Mouse (Mus musculus) spleen, postnatal 14 days (tissue): Measurements from ENCODE around the gene Dock6.
A peak's percentile ranks its signal among the peaks of the same experiment; 100 is the strongest.
"Not testable (repeated sequence)": the region's sequence is repeated elsewhere in the genome, so short reads cannot be mapped to it uniquely, and the experiment has no call there.

Experiments used
- DNase-seq, 2 experiments: peaks; one replicate each; pipeline ENCODE4 v3.0.0; 2021 to 2022; ENCODE audit warnings: low spot score in 2 of 2

Dock6 gene

GRCm38 (mm10) chr9:21808561-21808960, 43.9 kb downstream of the Dock6 start:
- DNase-seq, result no peak

- DNase-seq, result no peak
Observed at GRCm38 (mm10) chr9:21806976-21807375, 45.5 kb downstream of the Dock6 start.

GRCm38 (mm10) chr9:21806363-21806762, 46.1 kb downstream of the Dock6 start:
- DNase-seq, result no peak

- DNase-seq, result peak; percentile 44 to 71
Observed at GRCm38 (mm10) chr9:21803986-21804644, 48.3 kb downstream of the Dock6 start.

GRCm38 (mm10) chr9:21801591-21801990, 50.8 kb downstream of the Dock6 start:
- DNase-seq, result no peak

- no peak for DNase-seq
Observed at GRCm38 (mm10) chr9:21801121-21801520, 51.3 kb downstream of the Dock6 start.

GRCm38 (mm10) chr9:21799010-21799350, 53.5 kb downstream of the Dock6 start:
- no peak for DNase-seq

- DNase-seq, result peak; percentile 62 to 71
Observed at GRCm38 (mm10) chr9:21798345-21799009, 54.0 kb downstream of the Dock6 start, which contains the start of gene Kank2. Gene Kank2 (minus strand): TSS chr9:21798744.

- DNase-seq, result no peak
Observed at GRCm38 (mm10) chr9:21797921-21798344, 54.5 kb downstream of the Dock6 start.

GRCm38 (mm10) chr9:21796919-21797318, 55.5 kb downstream of the Dock6 start:
- DNase-seq, result no peak

GRCm38 (mm10) chr9:21796259-21796658, 56.2 kb downstream of the Dock6 start:
- no peak for DNase-seq

- DNase-seq, result no peak
Observed at GRCm38 (mm10) chr9:21795579-21795978, 56.9 kb downstream of the Dock6 start.

GRCm38 (mm10) chr9:21794925-21795324, 57.5 kb downstream of the Dock6 start:
- no peak for DNase-seq

GRCm38 (mm10) chr9:21794344-21794834, 58.0 kb downstream of the Dock6 start:
- no peak for DNase-seq

- not testable (repeated sequence) for DNase-seq
Observed at GRCm38 (mm10) chr9:21793507-21793906, 58.9 kb downstream of the Dock6 start.

GRCm38 (mm10) chr9:21792644-21793043, 59.8 kb downstream of the Dock6 start:
- no peak for DNase-seq

- no peak for DNase-seq
Observed at GRCm38 (mm10) chr9:21791861-21792260, 60.6 kb downstream of the Dock6 start.

- no peak for DNase-seq
Observed at GRCm38 (mm10) chr9:21788234-21788633, 64.2 kb downstream of the Dock6 start.

GRCm38 (mm10) chr9:21787654-21788053, 64.8 kb downstream of the Dock6 start:
- DNase-seq, result no peak

- peak in 1 of 2 experiments; percentile 35 for DNase-seq
Observed at GRCm38 (mm10) chr9:21786906-21787305, 65.5 kb downstream of the Dock6 start.

GRCm38 (mm10) chr9:21786309-21786708, 66.1 kb downstream of the Dock6 start:
- not testable (repeated sequence) for DNase-seq

- DNase-seq, result no peak
Observed at GRCm38 (mm10) chr9:21784517-21785307, 67.7 kb downstream of the Dock6 start.
